Mouse (Mus musculus) ZHBTc4 (cell line): ENCODE measurements around the gene Ezh1.

Source experiments
- DNase-seq: peaks from one replicate; pipeline ENCODE4 v3.0.0-alpha.2; 2011; ENCODE audit warnings: low read depth, low spot score

The Ezh1 gene

GRCm38 (mm10) chr11:101226065-101226701, at the start of gene Ezh1:
Gene Ezh1, minus strand, starts transcription at chr11:101226463.
- DNase-seq = peak; percentile 94

- DNase-seq = no peak
Observed at GRCm38 (mm10) chr11:101275309-101275708, 49.0 kb upstream of the Ezh1 start.

DNA sequence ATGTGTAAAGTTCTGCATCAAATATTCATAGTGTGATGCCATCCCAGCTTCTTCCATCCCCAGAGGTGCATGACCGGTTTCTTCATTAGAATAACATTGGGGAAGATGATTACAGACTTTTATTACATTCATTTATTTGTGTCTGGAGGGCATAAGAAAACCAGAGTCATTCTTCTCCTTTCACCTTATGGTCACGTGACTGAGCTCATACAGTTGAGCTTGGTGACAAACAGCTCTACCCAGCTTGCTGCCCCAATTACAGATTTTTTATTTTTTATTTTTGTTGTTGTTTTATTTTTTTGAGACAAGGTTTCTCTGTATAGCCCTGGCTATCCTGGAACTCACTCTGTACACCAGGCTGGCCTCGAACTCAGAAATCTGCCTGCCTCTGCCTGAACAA, 46.2 kb upstream of the Ezh1 start:
- DNase-seq = no peak

DNA sequence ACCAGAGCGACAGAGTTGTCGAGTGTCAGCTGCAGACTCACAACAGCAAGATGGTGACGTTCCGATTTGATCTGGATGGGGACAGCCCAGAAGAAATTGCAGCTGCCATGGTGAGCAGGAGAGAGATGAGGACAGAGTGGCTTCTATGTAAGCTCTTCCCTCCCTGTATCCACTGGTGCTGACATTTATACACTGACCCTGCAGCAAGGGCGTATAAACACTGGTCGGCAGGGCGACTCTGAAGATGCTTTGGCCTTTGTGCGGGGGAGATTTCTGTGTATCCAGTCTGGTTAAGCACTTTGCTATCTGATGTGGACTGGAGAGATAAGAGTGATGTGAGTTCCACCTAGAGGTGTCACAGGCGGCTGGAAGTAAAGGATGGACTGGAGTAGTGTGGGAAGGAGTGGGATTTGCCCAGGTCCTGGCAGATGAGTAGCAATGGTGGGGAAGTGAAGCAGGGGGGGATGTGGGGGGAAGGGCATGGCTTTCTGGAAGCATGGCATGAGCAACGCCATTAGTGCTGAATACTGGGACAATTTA, 43.4 kb upstream of the Ezh1 start:
- peak; percentile 52 for DNase-seq

GRCm38 (mm10) chr11:101265906-101266305, 39.6 kb upstream of the Ezh1 start:
- DNase-seq = no peak

- DNase-seq = peak; percentile 31
Observed at GRCm38 (mm10) chr11:101264954-101265471, 38.8 kb upstream of the Ezh1 start.

DNA sequence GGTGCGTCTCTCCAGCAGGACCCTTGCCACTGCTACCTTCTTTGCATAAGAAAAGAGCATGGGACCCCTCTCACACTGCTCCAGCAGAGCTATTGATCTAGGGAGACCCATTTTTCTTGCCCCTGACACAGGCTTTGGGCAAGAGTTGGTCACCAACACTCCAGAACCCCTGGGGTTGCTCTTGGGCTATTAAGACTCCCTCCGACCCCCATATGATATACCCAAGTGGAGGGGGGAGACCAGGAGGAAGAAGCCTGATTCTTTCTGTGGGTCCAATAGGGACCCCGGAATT, 37.7 kb upstream of the Ezh1 start:
- no peak for DNase-seq

DNA sequence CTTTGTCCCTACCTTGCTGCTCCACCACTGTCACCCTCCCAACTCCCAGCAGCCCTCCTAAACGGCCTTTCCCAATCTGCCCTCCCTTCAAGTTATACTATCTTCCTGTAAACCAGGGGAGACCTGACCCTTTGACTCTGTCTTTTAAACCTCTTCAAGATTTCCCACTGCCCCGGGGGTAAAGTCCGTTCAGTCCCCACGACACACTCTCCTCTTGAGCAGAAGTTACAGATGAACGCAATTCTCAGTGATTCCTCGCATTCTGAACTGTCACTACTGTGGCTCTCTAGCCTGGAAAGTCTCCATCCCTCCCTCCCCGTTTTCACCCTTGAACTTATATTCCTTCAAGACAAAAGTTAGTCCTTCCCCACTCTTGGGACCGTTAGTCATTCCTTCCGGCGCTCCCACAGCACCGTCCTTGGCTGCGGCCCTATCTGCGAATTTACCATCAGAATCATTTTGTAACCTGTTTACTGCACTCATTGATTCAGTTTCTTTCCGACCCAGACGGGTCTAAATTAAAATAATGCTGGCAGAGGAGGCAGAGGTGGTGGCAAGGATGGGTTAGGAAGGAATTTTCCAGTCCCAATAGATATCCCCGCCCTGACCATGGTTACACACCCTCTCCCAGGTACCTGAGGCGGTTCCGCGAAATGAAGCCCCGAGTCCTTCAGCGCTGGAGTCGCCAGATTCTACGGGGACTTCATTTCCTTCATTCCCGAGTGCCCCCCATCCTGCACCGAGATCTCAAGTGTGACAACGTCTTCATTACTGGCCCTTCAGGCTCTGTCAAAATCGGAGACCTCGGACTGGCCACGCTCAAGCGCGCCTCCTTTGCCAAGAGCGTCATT, 37.1 kb upstream of the Ezh1 start:
- DNase-seq = no peak

DNA sequence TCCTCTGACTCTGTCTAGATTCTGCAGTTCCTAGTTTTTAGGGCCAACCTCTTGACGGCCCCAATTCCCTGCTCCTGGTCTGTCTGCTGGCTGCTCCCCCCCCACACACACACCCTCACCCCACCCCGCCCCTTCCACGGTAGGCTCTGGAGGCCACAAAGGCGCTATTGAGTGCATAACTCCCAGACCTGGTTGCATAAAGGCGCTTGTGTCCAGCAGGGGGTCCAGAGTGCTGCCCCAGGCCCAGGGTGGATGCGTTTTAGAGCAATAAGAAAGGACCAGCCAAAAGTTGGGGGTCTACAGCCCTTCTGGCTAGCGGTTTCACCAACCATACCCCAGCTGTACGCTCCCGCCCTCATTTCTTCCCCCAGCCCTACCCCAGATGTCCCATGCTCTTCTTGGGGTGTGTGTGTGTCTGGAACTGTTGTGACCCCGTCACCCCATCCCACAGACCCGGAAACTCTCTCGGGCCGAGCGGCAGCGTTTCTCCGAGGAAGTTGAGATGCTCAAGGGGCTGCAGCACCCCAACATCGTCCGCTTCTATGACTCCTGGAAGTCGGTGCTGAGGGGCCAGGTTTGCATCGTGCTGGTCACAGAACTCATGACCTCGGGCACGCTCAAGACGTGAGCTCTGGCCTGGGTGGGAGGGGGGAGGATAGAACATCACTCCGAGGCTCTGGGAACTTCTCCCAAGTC, 36.2 kb upstream of the Ezh1 start:
- DNase-seq = no peak

DNA sequence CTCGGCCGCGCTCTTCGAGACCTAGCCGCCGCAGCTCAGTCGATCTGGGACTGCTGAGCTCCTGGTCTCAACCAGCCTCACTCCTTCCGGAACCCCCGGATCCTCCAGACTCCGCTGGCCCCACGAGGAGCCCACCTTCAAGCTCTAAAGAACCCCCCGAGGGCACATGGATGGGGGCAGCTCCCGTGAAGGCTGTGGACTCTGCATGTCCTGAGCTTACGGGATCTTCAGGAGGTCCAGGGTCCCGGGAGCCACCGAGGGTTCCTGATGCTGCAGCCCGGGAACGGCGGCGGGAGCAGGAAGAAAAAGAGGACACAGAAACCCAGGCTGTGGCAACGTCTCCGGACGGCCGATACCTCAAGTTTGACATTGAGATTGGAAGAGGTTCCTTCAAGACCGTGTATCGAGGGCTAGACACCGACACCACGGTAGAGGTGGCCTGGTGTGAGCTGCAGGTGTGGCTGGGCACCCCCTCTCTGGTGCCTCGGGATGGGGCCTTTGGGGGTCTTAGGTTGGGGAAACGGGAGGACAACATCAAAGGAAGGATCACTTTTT, 34.6 kb upstream of the Ezh1 start:
- no peak for DNase-seq

DNA sequence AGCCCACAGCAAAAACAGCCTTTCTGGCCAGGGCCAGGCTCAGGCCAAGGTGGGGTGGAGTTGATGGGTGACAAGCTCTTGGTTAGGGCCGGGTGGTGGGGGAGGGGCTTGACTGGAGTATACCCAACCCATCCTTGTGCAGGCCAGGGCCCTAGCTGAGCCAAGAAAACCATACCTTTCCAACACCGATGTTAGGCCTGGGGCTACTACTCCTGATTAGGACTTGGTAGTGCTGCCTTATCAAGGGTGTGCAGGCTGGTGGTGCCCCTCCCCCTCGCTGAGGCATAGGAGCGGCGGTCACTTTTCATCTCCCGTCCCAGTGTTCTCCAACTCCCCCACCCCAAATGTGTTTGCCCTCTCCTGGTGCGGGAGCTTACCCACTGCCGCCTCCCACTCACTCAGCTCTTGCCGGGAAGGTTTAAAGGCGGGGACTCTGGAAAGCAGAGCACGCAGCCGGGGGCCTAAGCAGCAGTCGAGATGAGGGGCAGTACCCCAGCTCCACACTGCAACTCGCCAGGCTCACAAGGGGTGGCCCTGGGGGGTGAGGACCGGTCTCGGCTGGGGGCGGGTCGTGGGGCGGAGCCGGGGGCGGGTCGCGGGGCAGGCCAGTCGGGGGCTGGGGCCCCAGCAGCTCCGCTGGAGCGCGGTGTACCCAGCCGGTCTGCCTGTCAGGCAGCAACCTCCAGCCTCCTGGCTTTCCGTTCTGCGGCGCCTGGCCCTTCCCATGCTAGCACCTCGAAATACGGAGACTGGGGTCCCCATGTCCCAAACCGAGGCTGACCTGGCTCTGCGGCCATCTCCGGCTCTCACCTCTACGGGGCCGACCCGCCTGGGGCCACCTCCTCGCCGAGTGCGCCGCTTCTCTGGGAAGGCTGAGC, 33.9 kb upstream of the Ezh1 start, which contains the start of gene Wnk4:
Gene Wnk4, plus strand, starts transcription at position 620 of the 878 bp plus-strand sequence.
- peak; percentile 85 for DNase-seq

DNA sequence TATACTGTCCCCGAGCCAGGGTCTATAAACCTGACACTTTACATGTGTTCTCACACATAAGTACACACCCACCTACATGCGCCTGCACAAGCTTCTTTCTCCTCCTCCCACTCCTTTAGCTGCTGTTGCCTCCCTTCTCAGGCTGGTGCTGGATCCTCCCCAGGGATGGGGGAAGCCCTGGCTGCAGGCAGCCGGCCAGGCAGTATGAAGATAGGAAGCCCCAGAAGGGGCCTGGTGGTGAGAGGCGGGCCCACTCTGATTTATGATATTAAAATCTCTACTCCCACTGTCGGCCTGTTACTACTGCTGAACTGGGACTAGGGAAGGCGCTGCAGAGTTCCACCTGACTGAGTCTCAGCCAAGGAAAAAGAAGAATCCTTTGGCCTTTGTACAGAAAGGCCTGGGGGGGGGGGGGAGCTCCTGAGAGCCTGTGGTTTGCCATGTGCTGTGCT, 33.0 kb upstream of the Ezh1 start:
- no peak for DNase-seq

DNA sequence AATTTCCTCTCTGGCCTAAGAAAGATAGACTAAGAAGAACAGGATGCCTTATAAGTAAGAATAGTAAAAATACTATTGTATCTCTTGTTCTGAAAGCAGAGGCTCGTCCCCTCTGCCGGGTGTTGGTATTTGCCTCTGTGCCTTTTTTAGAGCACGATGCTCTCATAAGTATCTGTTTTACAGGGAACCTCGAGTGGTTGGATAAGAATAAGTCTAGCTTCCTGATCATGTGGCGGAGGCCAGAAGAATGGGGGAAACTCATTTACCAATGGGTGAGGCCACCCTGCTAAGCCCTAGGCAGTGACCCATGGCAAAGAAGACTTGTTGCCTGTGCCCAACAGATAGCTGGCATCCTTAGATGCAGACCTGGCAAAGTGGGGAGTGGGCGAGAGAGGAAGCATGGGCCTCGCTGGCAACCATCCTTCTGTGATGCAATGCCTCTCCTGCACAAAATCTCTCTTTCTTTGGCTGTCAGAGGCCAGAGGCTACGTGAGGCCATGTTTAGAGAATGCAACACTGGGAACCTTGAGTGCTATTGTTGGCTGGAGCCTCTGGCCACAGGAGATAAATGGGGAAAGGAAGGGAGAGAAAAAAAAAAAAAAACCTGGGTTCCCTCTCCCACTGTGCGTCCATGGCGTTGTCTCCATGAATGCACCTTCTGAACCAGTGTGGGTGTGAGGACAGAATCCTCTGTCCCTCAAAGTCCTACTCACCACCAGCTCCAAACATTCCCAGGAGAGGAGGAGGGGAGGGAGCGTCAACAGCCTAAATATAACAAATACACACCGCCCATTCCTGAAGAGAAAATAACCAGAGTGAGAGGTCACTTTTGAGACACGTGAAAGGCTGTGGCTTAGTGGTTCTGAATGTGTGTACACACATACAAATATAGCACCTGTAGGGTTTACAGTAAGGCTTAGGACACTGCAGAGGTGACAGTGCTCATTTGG, 29.8 kb upstream of the Ezh1 start:
- no peak for DNase-seq

DNA sequence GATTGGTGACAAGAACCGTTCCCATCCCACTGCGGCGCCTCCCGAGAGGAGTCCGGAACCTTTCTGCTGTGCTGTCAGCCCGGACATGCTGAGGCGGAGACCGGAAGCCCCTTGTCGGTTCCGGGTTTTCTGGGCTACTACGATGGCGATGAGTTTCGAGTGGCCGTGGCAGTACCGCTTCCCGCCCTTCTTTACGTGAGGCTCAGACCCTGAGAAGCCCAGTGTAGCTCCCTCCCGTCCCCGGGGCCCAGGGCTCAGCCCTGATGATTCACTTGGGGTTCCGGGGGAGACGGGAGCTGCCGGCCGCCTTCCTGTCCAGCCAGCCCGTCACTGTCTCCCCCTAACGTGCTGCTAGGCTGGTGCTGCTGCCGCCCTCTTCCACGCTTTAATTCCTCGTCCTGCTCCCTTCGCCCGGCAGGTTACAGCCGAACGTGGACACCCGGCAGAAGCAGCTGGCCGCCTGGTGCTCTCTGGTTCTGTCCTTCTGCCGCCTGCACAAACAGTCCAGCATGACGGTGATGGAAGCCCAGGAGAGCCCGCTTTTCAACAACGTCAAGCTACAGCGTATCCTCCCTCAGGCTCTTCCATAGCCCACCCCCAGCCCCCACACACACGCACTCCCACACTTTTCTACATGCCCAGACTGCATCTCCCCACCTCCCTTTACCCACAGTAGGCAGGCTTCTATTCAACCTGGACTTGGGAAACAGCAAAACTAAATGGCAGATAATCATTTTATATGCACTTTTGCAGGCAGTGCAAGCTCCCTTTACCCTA, 27.5 kb upstream of the Ezh1 start, which contains the start of gene Vps25:
Gene Vps25, plus strand, starts transcription at position 95 of the 777 bp plus-strand sequence.
- peak; percentile 89 for DNase-seq

- no peak for DNase-seq
Observed at GRCm38 (mm10) chr11:101252941-101253340, 26.7 kb upstream of the Ezh1 start.

- no peak for DNase-seq
Observed at GRCm38 (mm10) chr11:101251031-101251430, 24.8 kb upstream of the Ezh1 start.

GRCm38 (mm10) chr11:101248258-101248994, 22.2 kb upstream of the Ezh1 start:
- peak; percentile 90 for DNase-seq

DNA sequence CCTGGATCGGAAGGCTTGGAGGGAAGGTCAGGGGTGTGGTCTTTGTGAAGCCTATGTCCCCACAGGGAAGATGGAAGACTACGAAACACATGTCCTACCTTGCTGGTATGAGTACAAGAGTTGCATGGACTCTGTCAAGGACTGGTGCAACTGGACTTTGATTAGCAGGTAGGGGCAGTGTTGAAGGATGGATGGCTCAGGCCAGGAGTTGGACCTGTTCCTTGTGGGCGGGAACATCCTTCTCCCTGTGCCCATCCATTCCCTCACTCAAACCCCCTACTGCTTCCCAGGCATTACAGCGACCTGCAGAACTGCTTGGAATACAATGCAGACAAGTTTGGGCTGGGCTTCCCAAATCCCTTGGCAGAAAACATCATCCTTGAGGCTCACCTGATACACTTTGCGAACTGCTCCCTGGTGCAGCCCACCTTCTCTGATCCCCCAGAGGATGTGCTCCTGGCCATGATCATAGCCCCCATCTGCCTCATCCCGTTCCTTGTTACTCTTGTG, 21.3 kb upstream of the Ezh1 start:
- DNase-seq = no peak
